Mouse (Mus musculus) megakaryocyte, embryonic 14.5 days (primary cell): ENCODE measurements around the gene Arhgap8. TPM values are rescaled to one million over a fixed set of nuclear protein-coding genes. Genes with fewer than 3 reads are reported as not detected.

Experiments used
- H3K27me3 ChIP-seq: replicated peaks from 2 replicates; pipeline ENCODE3; 2012; ENCODE audit warnings: inconsistent platforms
- H3K36me3 ChIP-seq: replicated peaks from 2 replicates; pipeline ENCODE3; 2012; ENCODE audit warnings: low read length, inconsistent platforms, mixed read lengths
- H3K4me1 ChIP-seq: 2 replicates; pipeline ENCODE4 v1.6.1; 2012; ENCODE audit warnings: inconsistent platforms
- H3K4me3 ChIP-seq: replicated peaks from 2 replicates; pipeline ENCODE3; 2012; ENCODE audit warnings: moderate library complexity, mild to moderate bottlenecking, inconsistent platforms
- H3K9me3 ChIP-seq: 2 replicates; pipeline ENCODE4 v1.6.1; 2012; ENCODE audit warnings: inconsistent platforms
- FLI1 ChIP-seq: IDR thresholded peaks from 2 replicates; pipeline ENCODE4 v1.6.1; 2012; ENCODE audit warnings: low read length, inconsistent platforms, mixed read lengths
- GATA1 ChIP-seq: IDR thresholded peaks from 3 replicates; pipeline ENCODE4 v1.6.1; 2012; ENCODE audit warnings: mixed read lengths, low read length, inconsistent platforms, borderline replicate concordance
- polyA plus RNA-seq: library from polyadenylated mRNA; stranded (reverse); fragments of >175 nt; gene quantifications from 2 replicates; pipeline ENCODE4 v1.2.3, GENCODE M21; 2012; ENCODE audit warnings: low replicate concordance; ENCODE audit not compliant: insufficient read depth

Arhgap8 gene
- polyA plus RNA-seq, 1 experiment = not detected

DNA sequence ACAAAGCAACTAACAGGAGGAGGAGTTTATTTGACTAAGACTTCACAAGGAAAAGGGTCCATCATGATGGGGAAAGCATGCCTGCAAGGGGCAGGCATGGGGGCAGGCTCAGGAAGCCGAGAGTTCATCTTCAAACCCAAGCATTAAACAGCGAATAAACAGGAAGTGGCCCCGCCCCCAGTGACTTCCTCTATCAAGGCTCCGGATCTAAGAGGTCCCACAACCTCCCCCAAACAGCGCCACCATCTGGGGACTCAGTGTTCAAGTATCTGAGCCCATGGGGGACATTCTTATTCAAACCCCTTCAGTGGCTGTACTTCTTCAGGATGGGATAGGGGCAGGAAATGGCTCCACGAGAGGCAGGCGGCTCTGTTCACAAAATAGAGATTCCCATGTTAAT is 27.2 kb upstream of the Arhgap8 start:
- no peaks in the 10 kb centered on the region for H3K4me1 ChIP-seq
- H3K9me3 ChIP-seq = peaks cover 17% of the 10 kb centered on the region
- H3K27me3 ChIP-seq = peaks cover 40% of the 10 kb centered on the region
- no peak overlapping the region for H3K4me3 ChIP-seq
- TF ChIP-seq GATA1 = no peak
- TF ChIP-seq FLI1 = no peak
- no peaks in the 10 kb centered on the region for H3K36me3 ChIP-seq

DNA sequence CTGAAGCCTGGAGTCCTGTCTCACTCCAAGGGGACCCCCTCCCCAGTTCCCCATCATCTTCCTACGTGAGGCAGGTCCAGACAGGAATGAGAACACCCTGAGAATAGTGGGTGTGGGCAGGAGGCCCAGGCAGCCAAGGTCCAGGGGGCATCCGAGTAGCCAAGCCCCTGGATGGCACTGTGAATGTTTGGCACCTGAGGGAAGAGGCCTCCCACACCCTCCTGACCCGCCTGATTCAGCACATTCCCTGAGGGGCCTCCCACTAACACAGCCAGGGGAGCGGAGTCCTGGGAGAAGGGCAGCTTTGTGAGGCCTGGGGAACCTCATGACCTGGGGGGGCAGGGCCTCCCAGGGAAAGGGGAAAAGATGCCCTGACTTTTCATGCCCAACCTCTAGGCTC is 23.8 kb upstream of the Arhgap8 start:
- Histone ChIP-seq H3K4me3 (no peak overlapping the region), H3K9me3 (peaks cover 17% of the 10 kb centered on the region), H3K4me1 (no peaks in the 10 kb centered on the region), H3K36me3 (no peaks in the 10 kb centered on the region), H3K27me3 (peaks cover 37% of the 10 kb centered on the region)
- TF ChIP-seq FLI1 (no peak), GATA1 (no peak)

DNA sequence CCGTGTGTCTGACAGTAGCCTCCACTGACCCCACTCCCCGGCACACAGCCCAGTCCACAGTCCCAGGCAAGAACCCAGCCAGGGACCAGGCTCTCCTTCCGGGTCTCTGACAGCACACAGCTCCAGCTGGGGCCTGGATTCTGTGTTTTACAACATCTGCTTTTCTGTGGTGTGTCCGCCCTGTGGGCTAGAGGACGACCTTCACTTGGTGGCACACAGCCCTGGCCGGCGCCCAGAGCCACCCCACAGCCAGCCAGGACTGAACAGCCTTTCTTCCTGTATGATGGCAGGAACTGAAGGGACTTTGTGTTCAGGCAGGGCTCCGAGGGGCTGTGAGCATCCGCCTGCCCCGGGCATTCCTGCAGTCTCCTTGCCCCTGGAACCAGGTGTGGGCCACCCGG is 22.2 kb upstream of the Arhgap8 start:
- peaks cover 12% of the 10 kb centered on the region for H3K9me3 ChIP-seq
- TF ChIP-seq FLI1 = no peak
- no peak for TF ChIP-seq GATA1
- H3K36me3 ChIP-seq = no peaks in the 10 kb centered on the region
- H3K4me3 ChIP-seq = no peak overlapping the region
- H3K4me1 ChIP-seq = no peaks in the 10 kb centered on the region
- H3K27me3 ChIP-seq = peaks cover 37% of the 10 kb centered on the region

DNA sequence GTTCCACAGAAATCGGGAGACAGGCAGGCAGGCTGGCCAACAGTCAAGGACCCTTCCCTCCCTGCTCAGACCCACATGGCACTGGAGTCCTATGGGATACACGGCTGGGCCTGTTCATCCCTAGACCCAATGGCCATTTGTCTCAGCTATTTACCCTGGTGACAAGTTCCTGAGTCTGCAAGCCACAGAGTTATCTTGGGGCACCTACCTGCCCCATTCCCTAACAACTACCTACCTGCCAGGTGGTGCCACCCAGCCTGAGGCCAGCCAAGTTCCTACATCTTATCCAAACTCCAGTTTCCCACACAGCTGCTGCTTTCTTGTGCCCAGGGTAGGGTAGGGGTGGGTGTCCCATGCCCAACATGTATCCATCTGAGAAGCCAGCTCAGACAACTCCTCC is 21.7 kb upstream of the Arhgap8 start:
- no peaks in the 10 kb centered on the region for H3K4me1 ChIP-seq
- TF ChIP-seq GATA1 (no peak), FLI1 (no peak)
- peaks cover 35% of the 10 kb centered on the region for H3K27me3 ChIP-seq
- peaks cover 6% of the 10 kb centered on the region for H3K9me3 ChIP-seq
- no peak overlapping the region for H3K4me3 ChIP-seq
- no peaks in the 10 kb centered on the region for H3K36me3 ChIP-seq

DNA sequence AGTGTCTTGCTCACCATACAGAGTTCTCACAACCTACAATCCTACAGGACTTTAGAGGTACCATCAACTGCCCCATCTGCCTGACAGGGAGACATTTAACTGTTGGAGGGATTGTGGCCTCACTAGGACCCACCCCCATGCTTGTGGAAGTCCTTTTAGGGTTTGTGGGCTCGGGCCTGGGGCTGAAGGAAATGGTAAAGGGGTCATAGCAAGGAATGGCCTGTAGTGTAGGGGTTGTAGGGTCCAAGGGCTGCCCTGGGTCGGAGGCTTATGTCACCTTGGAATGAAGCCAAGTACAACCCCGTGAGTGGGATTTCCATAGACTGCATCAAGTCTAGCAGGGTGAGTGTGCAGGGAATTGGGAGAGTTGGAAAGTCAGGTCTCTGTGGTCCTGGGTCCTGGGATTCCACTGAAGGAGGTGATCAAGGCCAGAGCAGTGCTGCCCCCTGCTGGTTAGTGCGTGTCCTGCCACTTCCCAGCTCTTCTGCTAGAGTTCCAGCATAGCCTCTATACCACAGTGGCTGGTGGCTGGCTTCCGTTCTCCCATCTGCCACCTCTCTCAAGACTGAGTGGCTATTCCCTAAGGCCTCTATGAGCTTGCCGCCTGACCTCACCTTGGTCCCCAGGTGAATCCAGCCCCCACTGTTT is 19.6 kb upstream of the Arhgap8 start:
- H3K4me3 ChIP-seq = no peak overlapping the region
- H3K36me3 ChIP-seq = no peaks in the 10 kb centered on the region
- H3K4me1 ChIP-seq = no peaks in the 10 kb centered on the region
- peaks cover 34% of the 10 kb centered on the region for H3K27me3 ChIP-seq
- TF ChIP-seq GATA1 (no peak), FLI1 (no peak)
- no peaks in the 10 kb centered on the region for H3K9me3 ChIP-seq

DNA sequence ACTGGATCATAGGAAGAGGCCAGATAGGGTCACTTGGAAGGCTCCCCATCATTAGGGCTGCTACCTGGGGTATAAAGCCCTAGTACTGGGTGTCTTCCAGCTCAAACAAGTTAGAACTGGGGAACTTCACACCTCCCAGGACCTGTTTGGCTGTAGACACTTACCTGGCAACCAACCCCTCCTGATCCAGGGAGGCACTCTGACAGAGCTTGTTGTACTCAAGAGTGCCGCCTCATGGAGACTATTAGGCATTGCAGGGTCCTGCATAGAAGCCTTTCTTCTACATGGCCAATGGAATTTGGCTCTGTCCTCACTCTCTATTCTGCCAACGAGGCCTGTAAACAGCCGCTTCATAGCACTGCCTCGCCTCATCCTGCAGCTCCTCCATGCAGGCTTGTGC is 17.9 kb upstream of the Arhgap8 start:
- Histone ChIP-seq H3K27me3 (peaks cover 35% of the 10 kb centered on the region), H3K4me3 (no peak overlapping the region), H3K36me3 (no peaks in the 10 kb centered on the region), H3K4me1 (no peaks in the 10 kb centered on the region), H3K9me3 (no peaks in the 10 kb centered on the region)
- no peak for TF ChIP-seq FLI1
- no peak for TF ChIP-seq GATA1

DNA sequence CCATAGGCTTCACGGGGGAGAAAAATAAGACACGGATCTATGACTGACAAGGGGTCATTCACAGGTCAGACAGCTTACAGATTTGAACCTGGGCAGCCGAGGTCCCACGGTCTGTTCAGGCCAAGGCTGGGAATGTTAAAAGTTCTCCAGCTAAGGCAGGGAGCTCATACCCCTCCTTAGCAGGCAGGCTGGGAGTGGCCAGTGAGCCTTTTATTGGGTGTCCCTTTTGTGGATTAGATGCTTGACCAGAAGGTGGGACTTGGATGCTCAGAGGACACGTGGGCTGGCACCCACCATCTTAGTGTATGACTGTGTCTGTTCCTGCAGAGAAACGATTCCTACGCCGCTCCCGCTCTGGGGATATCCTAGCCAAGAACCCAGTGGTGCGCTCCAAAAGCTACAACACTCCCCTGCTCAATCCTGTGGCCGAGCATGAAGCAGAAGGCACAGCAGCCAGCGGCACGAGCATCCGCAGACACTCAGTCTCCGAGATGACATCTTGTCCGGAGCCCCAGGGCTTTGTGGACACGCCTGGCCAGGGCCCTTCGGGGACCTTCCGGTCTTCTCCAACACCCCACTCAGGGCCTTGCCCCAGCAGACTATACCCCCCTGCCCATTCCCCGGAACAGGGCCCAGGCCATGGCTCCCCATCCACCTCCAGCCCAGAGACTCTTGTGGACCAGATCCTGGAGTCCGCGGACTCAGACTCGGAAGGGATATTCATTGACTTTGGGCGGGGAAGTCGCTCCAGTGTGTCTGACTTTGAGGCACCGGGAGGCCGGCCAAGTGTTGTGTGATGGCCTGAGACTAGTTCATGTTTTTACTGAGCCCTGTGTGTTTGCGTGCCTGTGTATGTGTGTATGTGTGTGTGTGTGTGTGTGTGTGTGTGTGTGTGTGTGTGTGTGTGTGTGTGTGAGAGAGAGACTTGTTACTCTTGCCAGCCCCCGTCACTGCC is 17.2 kb upstream of the Arhgap8 start:
- Histone ChIP-seq H3K4me3 (no peak overlapping the region), H3K36me3 (no peaks in the 10 kb centered on the region), H3K4me1 (no peaks in the 10 kb centered on the region), H3K27me3 (peaks cover 37% of the 10 kb centered on the region), H3K9me3 (no peaks in the 10 kb centered on the region)
- TF ChIP-seq FLI1 = no peak
- TF ChIP-seq GATA1 = no peak

DNA sequence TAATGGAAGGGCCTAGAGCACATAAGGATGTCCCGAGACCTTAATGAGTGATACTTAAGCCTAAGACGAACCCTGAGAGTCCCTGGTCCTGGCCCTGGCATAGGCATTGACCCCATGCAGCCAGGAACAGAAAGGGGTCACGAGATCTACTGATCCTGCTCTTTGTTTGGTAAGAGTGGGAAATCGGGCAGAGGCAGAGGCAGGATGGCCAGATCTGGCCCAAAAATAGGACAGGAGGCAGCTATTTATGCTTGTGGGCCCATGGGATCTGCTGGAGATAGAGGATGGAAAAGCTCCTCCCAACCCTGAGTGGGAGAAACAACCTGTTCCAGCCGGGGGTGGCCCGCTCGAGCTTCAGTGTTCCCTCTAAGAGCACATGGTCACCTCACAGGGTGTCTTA is 15.9 kb upstream of the Arhgap8 start:
- Histone ChIP-seq H3K4me1 (no peaks in the 10 kb centered on the region), H3K36me3 (no peaks in the 10 kb centered on the region), H3K27me3 (peaks cover 37% of the 10 kb centered on the region), H3K9me3 (peaks cover 10% of the 10 kb centered on the region), H3K4me3 (no peak overlapping the region)
- TF ChIP-seq FLI1 = no peak
- no peak for TF ChIP-seq GATA1

DNA sequence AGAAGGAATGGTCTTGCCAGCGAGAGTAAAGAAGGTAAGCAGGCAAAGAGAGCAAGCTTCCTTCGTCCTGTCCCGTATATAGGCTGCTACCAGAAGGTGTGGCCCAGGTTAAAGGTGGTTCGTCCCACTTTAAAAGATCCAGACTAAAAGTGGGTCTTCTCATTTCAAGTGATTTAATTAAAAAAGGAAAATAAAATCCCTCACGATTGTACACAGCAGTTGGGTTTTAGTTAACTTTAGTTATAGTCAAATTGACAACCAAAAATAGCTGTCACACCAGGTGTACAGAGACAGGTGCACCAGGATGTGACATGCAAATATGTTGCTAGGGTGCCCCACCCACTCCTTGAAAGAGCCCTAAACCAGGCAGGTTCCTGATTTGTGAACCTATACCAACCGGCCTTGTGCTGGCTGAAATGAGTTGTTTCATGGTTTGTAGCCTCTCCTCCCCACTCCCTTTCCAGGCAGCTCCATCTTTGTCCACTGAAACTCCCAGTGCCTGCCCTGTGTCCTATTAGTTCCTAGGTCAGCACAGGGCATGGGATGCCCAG is 14.4 kb upstream of the Arhgap8 start:
- H3K36me3 ChIP-seq = no peaks in the 10 kb centered on the region
- H3K4me3 ChIP-seq = no peak overlapping the region
- H3K27me3 ChIP-seq = peaks cover 44% of the 10 kb centered on the region
- peaks cover 10% of the 10 kb centered on the region for H3K9me3 ChIP-seq
- no peaks in the 10 kb centered on the region for H3K4me1 ChIP-seq
- TF ChIP-seq GATA1 (no peak), FLI1 (no peak)

DNA sequence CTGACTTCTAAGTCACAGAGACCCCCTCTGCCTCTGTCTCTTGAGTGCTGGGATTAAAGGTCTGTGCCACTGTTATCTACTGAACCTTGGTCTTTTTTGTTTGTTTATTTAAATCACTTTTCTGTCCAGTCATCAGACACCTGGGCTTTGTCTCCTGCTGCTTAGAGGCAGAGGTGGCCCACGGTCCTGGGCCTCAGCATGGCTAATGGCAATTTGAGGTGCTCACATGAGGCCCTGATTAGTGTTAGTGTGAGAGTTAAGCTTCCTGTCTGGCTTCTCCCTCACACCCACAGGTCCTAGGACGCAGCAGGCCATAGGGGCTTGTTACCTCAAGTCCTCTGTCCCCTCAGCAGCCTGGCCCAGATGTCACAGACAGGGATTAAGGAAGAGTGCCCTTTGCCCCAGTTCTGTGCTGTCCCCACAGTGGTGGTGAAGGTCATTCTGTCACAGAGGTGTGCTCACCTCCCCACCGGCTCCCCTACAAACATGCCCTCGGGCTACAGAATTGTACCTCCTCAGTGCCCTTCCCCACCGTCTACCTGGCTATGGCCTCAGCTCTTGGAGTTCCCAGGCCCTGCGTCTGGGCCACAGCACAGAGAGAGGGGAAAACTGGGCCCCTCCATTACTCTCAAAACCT is 12.8 kb upstream of the Arhgap8 start:
- Histone ChIP-seq H3K27me3 (peaks cover 56% of the 10 kb centered on the region), H3K4me1 (no peaks in the 10 kb centered on the region), H3K4me3 (no peak overlapping the region), H3K9me3 (peaks cover 10% of the 10 kb centered on the region), H3K36me3 (no peaks in the 10 kb centered on the region)
- TF ChIP-seq FLI1 (no peak), GATA1 (no peak)
